Mouse (Mus musculus) liver, postnatal 0 days (tissue): Measurements from ENCODE around the gene Nectin2.

Experiments used
- CTCF ChIP-seq: sonication (generic); IDR thresholded peaks from 2 replicates; pipeline ENCODE4 v1.5.1; 2016; ENCODE audit warnings: antibody characterized with exemption, low read depth
- EP300 ChIP-seq: IDR thresholded peaks from 2 replicates; pipeline ENCODE4 v1.6.1; 2016; ENCODE audit warnings: antibody characterized with exemption, low read depth, mild to moderate bottlenecking

DNA sequence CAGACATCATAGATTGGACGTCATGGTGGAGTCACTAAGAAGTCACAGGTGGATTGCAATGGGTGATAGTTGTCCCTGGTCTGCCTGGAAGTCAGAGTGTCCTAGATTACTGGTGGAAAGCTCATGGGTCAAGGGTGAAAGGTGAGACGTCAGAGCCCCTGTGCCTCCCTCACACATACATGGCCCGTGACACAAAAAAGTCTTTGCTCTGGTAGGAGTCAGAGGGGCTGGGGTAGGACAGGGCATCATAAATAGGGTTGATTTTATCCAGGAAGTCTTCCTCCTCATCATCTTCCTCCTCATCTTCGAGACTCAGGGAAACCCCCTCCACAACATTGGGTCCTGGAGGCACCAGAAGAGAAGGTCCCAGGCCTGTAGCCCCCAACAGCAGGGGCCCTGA, 32.9 kb downstream of the Nectin2 start:
- no peak for TF ChIP-seq EP300
- no peak for TF ChIP-seq CTCF
